Comparison of ENCODE assay signal across 7 mouse cellular contexts in genomic region chr17:32368991-32369578, GRCm38 (mm10). TPM values are rescaled to one million over a fixed set of nuclear protein-coding genes. Genes with fewer than 3 reads are reported as not detected.
A peak's percentile ranks its signal among the peaks of the same experiment; 100 is the strongest.
DNase-seq lines count a peak whose midpoint lies in the region; ATAC-seq and TF ChIP-seq lines count a peak whose summit lies in the region.

No protein-coding gene starts in this region.

- peak overlapping the region; percentile 0; the same call in 1 of the 2 replicates for H3K27ac ChIP-seq in spleen, adult 2 months (ENCODE audit: insufficient read depth, low read length)
- H3K27ac ChIP-seq in forebrain, embryonic 16.5 days (ENCODE audit: low read length) = no peak overlapping the region
- H3K27ac ChIP-seq in liver, embryonic 13.5 days = peak overlapping the region; percentile 66

- ATAC-seq in forebrain, embryonic 16.5 days = no peak
- peak; percentile 59 for ATAC-seq in liver, embryonic 13.5 days (ENCODE audit: low read depth)
- no peak for ATAC-seq in monocyte, adult 5-6 weeks (replicated peaks; ENCODE audit: insufficient number of reproducible peaks, low FRiP score, low TSS enrichment, poor library complexity, severe bottlenecking)

- TF ChIP-seq CTCF in spleen, adult 2 months (IDR thresholded peaks at IDR 0.05; ENCODE audit: extremely low read depth, insufficient read depth, insufficient read length, insufficient replicate concordance) = no peak

- no peak for DNase-seq in spleen, adult 2 months (ENCODE audit: low read depth in 1 of 2, low spot score in 2 of 2)
- no peak for DNase-seq in spleen, postnatal 10 days (ENCODE audit: low spot score in 2 of 2)
- DNase-seq in liver, embryonic 13.5 days = no peak
- DNase-seq in urinary bladder, postnatal 10 days (ENCODE audit: low spot score) = no peak
- DNase-seq in urinary bladder, postnatal 4 days (ENCODE audit: low spot score in 2 of 2) = no peak

- H3K27me3 ChIP-seq in spleen, adult 2 months (ENCODE audit: control insufficient read depth, insufficient read depth, low read length) = no peaks in the 10 kb centered on the region
- H3K27me3 ChIP-seq in forebrain, embryonic 16.5 days (replicated peaks; ENCODE audit: control insufficient read depth, insufficient read depth, low read length) = no peaks in the 10 kb centered on the region
- no peaks in the 10 kb centered on the region for H3K27me3 ChIP-seq in liver, embryonic 13.5 days

- no peaks in the 10 kb centered on the region; the same call in 1 of the 2 replicates for H3K4me1 ChIP-seq in spleen, adult 2 months (ENCODE audit: control insufficient read depth, insufficient read depth, insufficient read length)
- H3K4me1 ChIP-seq in forebrain, embryonic 16.5 days (replicated peaks; ENCODE audit: control insufficient read depth, insufficient read depth, low read length) = peaks cover 6% of the 10 kb centered on the region
- peaks cover 48% of the 10 kb centered on the region for H3K4me1 ChIP-seq in liver, embryonic 13.5 days (replicated peaks)

- no peaks in the 10 kb centered on the region for H3K9me3 ChIP-seq in forebrain, embryonic 16.5 days (ENCODE audit: control insufficient read depth, low read length)
- no peaks in the 10 kb centered on the region for H3K9me3 ChIP-seq in liver, embryonic 13.5 days (replicated peaks)

- 29% methylated on average over 13 of the region's 17 CpGs for WGBS in spleen, adult 2 months
- 16% methylated on average over 12 of the region's 17 CpGs for WGBS in forebrain, embryonic 16.5 days
- WGBS in liver, embryonic 13.5 days (ENCODE audit: insufficient replicate concordance) = 15% methylated on average over 12 of the region's 17 CpGs

- H3K4me3 ChIP-seq in spleen, adult 2 months (ENCODE audit: extremely low read depth, insufficient read depth, insufficient read length) = no peak overlapping the region
- 0 out of 2 replicates have a peak overlapping the region, but pooled peaks have one; percentile 17 for H3K4me3 ChIP-seq in forebrain, embryonic 16.5 days (replicated peaks; ENCODE audit: low read length)
- peak overlapping the region; percentile 61 for H3K4me3 ChIP-seq in liver, embryonic 13.5 days (replicated peaks)

- no peak overlapping the region for H3K9ac ChIP-seq in forebrain, embryonic 16.5 days (replicated peaks; ENCODE audit: low read depth, low read length)
- peak overlapping the region; percentile 70 for H3K9ac ChIP-seq in liver, embryonic 13.5 days

- peak overlapping the region; percentile 40 for H3K4me2 ChIP-seq in forebrain, embryonic 16.5 days (ENCODE audit: low read length)
- H3K4me2 ChIP-seq in liver, embryonic 13.5 days = peak overlapping the region; percentile 73

- no peaks in the 10 kb centered on the region for H3K36me3 ChIP-seq in spleen, adult 2 months (ENCODE audit: control insufficient read depth, insufficient read depth, low read length)
- H3K36me3 ChIP-seq in forebrain, embryonic 16.5 days (ENCODE audit: control insufficient read depth, insufficient read depth) = peaks cover 5% of the 10 kb centered on the region; the same call in 1 of the 2 replicates
- H3K36me3 ChIP-seq in liver, embryonic 13.5 days = 0 out of 2 replicates have a peak, but pooled peaks cover 11% of the 10 kb centered on the region

- TF ChIP-seq POLR2A in spleen, adult 2 months (IDR thresholded peaks at IDR 0.05; ENCODE audit: low read depth, low read length) = no peak

RNA-seq across cellular contexts. Expression of gene Akap8l, which starts 18.7 kb away (rescaled TPM):
- 136 and 169 TPM in 2 replicates for polyA plus RNA-seq in spleen, adult 2 months (2012; rRNA removed)
- 132 and 164 TPM in 2 replicates for polyA plus RNA-seq in forebrain, embryonic 16.5 days (2015; fragmentation: Nextera tagmentation; extraction: Ambion mirVana)
- 35.4 and 36.9 TPM in 2 replicates for polyA plus RNA-seq in liver, embryonic 13.5 days (2015; fragmentation: Nextera tagmentation; extraction: Ambion mirVana)
- 111 to 195 TPM (median 157 TPM) in 3 replicates for total RNA-seq in monocyte, adult 5-6 weeks (2017)

RNA-seq across cellular contexts. Expression of gene Wiz, which starts 20.2 kb away (rescaled TPM):
- polyA plus RNA-seq in spleen, adult 2 months (2012; rRNA removed) = 22.4 and 29.4 TPM in 2 replicates
- polyA plus RNA-seq in forebrain, embryonic 16.5 days (2015; fragmentation: Nextera tagmentation; extraction: Ambion mirVana) = 35.7 and 39.1 TPM in 2 replicates
- polyA plus RNA-seq in liver, embryonic 13.5 days (2015; fragmentation: Nextera tagmentation; extraction: Ambion mirVana) = 5.8 and 6.8 TPM in 2 replicates
- 3.1 to 11.8 TPM (median 6.5 TPM) in 3 replicates for total RNA-seq in monocyte, adult 5-6 weeks (2017)

RNA-seq across cellular contexts. Expression of gene Rasal3, which starts 34.3 kb away (rescaled TPM):
- polyA plus RNA-seq in spleen, adult 2 months (2012; rRNA removed) = 157 and 183 TPM in 2 replicates
- 0.57 and 0.73 TPM in 2 replicates for polyA plus RNA-seq in forebrain, embryonic 16.5 days (2015; fragmentation: Nextera tagmentation; extraction: Ambion mirVana)
- 3.5 and 3.6 TPM in 2 replicates for polyA plus RNA-seq in liver, embryonic 13.5 days (2015; fragmentation: Nextera tagmentation; extraction: Ambion mirVana)
- 48.3 to 120 TPM (median 73.9 TPM) in 3 replicates for total RNA-seq in monocyte, adult 5-6 weeks (2017)

RNA-seq across cellular contexts. Expression of gene Akap8, which starts 48.0 kb away (rescaled TPM):
- polyA plus RNA-seq in spleen, adult 2 months (2012; rRNA removed) = 105 and 115 TPM in 2 replicates
- 112 and 123 TPM in 2 replicates for polyA plus RNA-seq in forebrain, embryonic 16.5 days (2015; fragmentation: Nextera tagmentation; extraction: Ambion mirVana)
- 40.5 and 47.9 TPM in 2 replicates for polyA plus RNA-seq in liver, embryonic 13.5 days (2015; fragmentation: Nextera tagmentation; extraction: Ambion mirVana)
- total RNA-seq in monocyte, adult 5-6 weeks (2017) = 203 to 241 TPM (median 213 TPM) in 3 replicates

RNA-seq across cellular contexts. Expression of gene Pglyrp2, which starts 54.9 kb away (rescaled TPM):
- 43.0 and 52.7 TPM in 2 replicates for polyA plus RNA-seq in spleen, adult 2 months (2012; rRNA removed)
- polyA plus RNA-seq in forebrain, embryonic 16.5 days (2015; fragmentation: Nextera tagmentation; extraction: Ambion mirVana) = not detected in 2 replicates
- polyA plus RNA-seq in liver, embryonic 13.5 days (2015; fragmentation: Nextera tagmentation; extraction: Ambion mirVana) = 2.3 and 2.6 TPM in 2 replicates
- total RNA-seq in monocyte, adult 5-6 weeks (2017) = 7.1 to 34.0 TPM (median 12.8 TPM) in 3 replicates

Comparison
In these comparisons a context has a peak if more than half of its experiments do, and no peak if none do; other contexts are left out.
1. RNA of gene Rasal3, which starts 34.3 kb away (polyA plus RNA-seq): 157 to 183 TPM in spleen, adult 2 months; 3.5 to 3.6 TPM in liver, embryonic 13.5 days and 0.57 to 0.73 TPM in forebrain, embryonic 16.5 days; every median in the first group is over 10 times any median in the second.